Mouse (Mus musculus) megakaryocyte, embryonic 14.5 days (primary cell): ENCODE measurements around the gene Kcna5.

Source experiments
- FLI1 ChIP-seq: IDR thresholded peaks from 2 replicates; pipeline ENCODE4 v1.6.1; 2012; ENCODE audit warnings: low read length, inconsistent platforms, mixed read lengths
- GATA1 ChIP-seq: IDR thresholded peaks from 3 replicates; pipeline ENCODE4 v1.6.1; 2012; ENCODE audit warnings: mixed read lengths, low read length, inconsistent platforms, borderline replicate concordance

GRCm38 (mm10) chr6:126508671-126509070 is 26.5 kb downstream of the Kcna5 start:
- no peak for TF ChIP-seq GATA1
- no peak for TF ChIP-seq FLI1
